Mouse (Mus musculus) thymus, postnatal 0 days (tissue): Measurements from ENCODE around the gene Jak3. TPM values are rescaled to one million over a fixed set of nuclear protein-coding genes. Genes with fewer than 3 reads are reported as not detected.
"Not testable (repeated sequence)": the region's sequence is repeated elsewhere in the genome, so short reads cannot be mapped to it uniquely, and the experiment has no call there.

Experiments used
- DNase-seq: peaks from one replicate; pipeline ENCODE4 v3.0.0-alpha.2; 2015; ENCODE audit warnings: low spot score
- microRNA-seq: library from miRNA; unstranded; fragments of <30 nt; microRNA quantifications from one replicate; pipeline ENCODE4, GENCODE M21; 2016; ENCODE audit warnings: borderline number of aligned reads
- polyA plus RNA-seq: library from polyadenylated mRNA; unstranded; fragments of >200 nt; fragmentation: Nextera tagmentation; extraction: Ambion mirVana; gene quantifications from 2 replicates; pipeline ENCODE4 v1.2.1, GENCODE M21; 2015

The Jak3 gene
- polyA plus RNA-seq, 1 experiment from 2014 or later, result 17.0 TPM

- DNase-seq, result peak; percentile 77
Measured at GRCm38 (mm10) chr8:71719928-71720457, 43.9 kb downstream of the Jak3 start.

GRCm38 (mm10) chr8:71723047-71723551 lies 47.0 kb downstream of the Jak3 start:
- peak; percentile 88 for DNase-seq

GRCm38 (mm10) chr8:71724389-71724788 lies 48.3 kb downstream of the Jak3 start:
- no peak for DNase-seq

GRCm38 (mm10) chr8:71725122-71725924 lies 49.2 kb downstream of the Jak3 start, which contains the start of gene Fcho1:
Gene Fcho1, minus strand, starts transcription at chr8:71725716.
- peak; percentile 96 for DNase-seq

- DNase-seq, result peak; percentile 36
Measured at GRCm38 (mm10) chr8:71728240-71728785, 52.2 kb downstream of the Jak3 start.

- peak; percentile 63 for DNase-seq
Measured at GRCm38 (mm10) chr8:71728826-71729620, 52.9 kb downstream of the Jak3 start.

GRCm38 (mm10) chr8:71731652-71732230 lies 55.6 kb downstream of the Jak3 start:
- DNase-seq, result peak; percentile 79

GRCm38 (mm10) chr8:71738316-71738715 lies 62.2 kb downstream of the Jak3 start:
- not testable (repeated sequence) for DNase-seq

Small RNA genes lying within 50 kb of the gene (microRNA-seq; reads per million reads assigned to microRNA genes)
- not detected for gene Mir6769b

Other genes with a start within 250 kb of the Jak3 start
- 190 and 219 TPM in 2 replicates for gene Abhd8, start 212.6 kb upstream of the Jak3 start, polyA plus RNA-seq
- gene Mrpl34, start 211.3 kb upstream of the Jak3 start, polyA plus RNA-seq, result 221 TPM in 2 replicates
- 154 and 157 TPM in 2 replicates for gene Dda1, start 207.1 kb upstream of the Jak3 start, polyA plus RNA-seq
- 0.68 and 1.4 TPM in 2 replicates for gene Ano8, start 190.3 kb upstream of the Jak3 start, polyA plus RNA-seq
- 17.8 TPM in 2 replicates for gene Gtpbp3, start 188.2 kb upstream of the Jak3 start, polyA plus RNA-seq
- 27.5 and 31.6 TPM in 2 replicates for gene Plvap, start 164.5 kb upstream of the Jak3 start, polyA plus RNA-seq
- gene Ccdc194, start 150.6 kb upstream of the Jak3 start, polyA plus RNA-seq, result 0.08 and 0.15 TPM in 2 replicates
- 158 TPM in 2 replicates for gene Bst2, start 138.8 kb upstream of the Jak3 start, polyA plus RNA-seq
- 98.3 and 101 TPM in 2 replicates for gene Mvb12a, start 133.4 kb upstream of the Jak3 start, polyA plus RNA-seq
- 13.0 and 13.1 TPM in 2 replicates for gene Tmem221, start 117.4 kb upstream of the Jak3 start, polyA plus RNA-seq
- gene Nxnl1, start 109.7 kb upstream of the Jak3 start, polyA plus RNA-seq, result 1.1 and 1.3 TPM in 2 replicates
- gene Slc27a1, start 107.4 kb upstream of the Jak3 start, polyA plus RNA-seq, result 32.4 and 33.8 TPM in 2 replicates
- 340 and 346 TPM in 2 replicates for gene Pgls, start 84.1 kb upstream of the Jak3 start, polyA plus RNA-seq
- gene Fam129c, start 78.6 kb upstream of the Jak3 start, polyA plus RNA-seq, result 9.4 and 11.2 TPM in 2 replicates
- gene Colgalt1, start 65.3 kb upstream of the Jak3 start, polyA plus RNA-seq, result 37.9 and 38.9 TPM in 2 replicates
- gene Unc13a, start 4.5 kb upstream of the Jak3 start, polyA plus RNA-seq, result 0.58 and 0.68 TPM in 2 replicates
- 3.7 and 6.7 TPM in 2 replicates for gene Insl3, start 12.9 kb downstream of the Jak3 start, polyA plus RNA-seq
- gene B3gnt3, start 25.5 kb downstream of the Jak3 start, polyA plus RNA-seq, result 2.1 and 2.7 TPM in 2 replicates
- 123 and 127 TPM in 2 replicates for gene Fcho1, start 49.4 kb downstream of the Jak3 start, polyA plus RNA-seq
- 7.8 and 9.4 TPM in 2 replicates for gene Zfp709, start 205.7 kb downstream of the Jak3 start, polyA plus RNA-seq
- 4.9 and 5.1 TPM in 2 replicates for gene Zfp882, start 232.3 kb downstream of the Jak3 start, polyA plus RNA-seq
- gene Zfp617, start 232.3 kb downstream of the Jak3 start, polyA plus RNA-seq, result 13.0 and 17.0 TPM in 2 replicates